Mouse (Mus musculus): Measurements from ENCODE around the gene Ttyh1. TPM values are rescaled to one million over a fixed set of nuclear protein-coding genes. Genes with fewer than 3 reads are reported as not detected.

The Ttyh1 gene
- total RNA-seq, 1 experiment: 11.9 TPM

DNA sequence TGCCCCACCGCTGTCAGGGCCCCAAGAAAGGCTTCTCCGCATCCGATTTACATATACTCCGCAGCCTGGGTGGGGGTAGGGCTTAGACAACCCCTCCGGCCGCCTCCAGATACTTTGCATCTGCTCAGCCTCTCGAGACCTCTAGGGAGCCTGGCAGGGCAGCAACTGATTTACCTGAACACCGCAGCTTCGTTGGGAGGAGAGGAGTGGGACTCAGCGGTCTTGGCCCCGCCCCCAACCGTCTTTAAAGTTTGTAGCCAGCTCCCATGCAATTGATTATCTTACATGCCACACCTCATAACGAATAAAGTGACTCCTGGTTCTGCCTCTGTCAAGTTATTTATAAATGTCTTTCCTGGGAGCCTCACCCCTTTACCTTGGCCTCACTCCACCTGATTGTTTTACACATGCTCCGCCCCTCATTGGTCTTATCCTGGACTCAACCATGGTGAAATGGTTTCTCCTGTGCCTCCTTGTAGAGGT is 30.9 kb downstream of the Ttyh1 start, which contains the start of gene Leng9:
Gene Leng9, minus strand, starts transcription at position 316 of the 483 bp plus-strand sequence.
- TF ChIP-seq MAFK (IDR thresholded peaks at IDR 0.05; ENCODE audit: insufficient read depth, low read depth, low read length): no peak
- no peak for TF ChIP-seq ZC3H11A (IDR thresholded peaks at IDR 0.05; ENCODE audit: borderline replicate concordance, low read depth, low read length)
- no peak for TF ChIP-seq HCFC1 (IDR thresholded peaks at IDR 0.05; ENCODE audit: borderline replicate concordance, insufficient read depth, low read length)
- DNase-seq (ENCODE audit: low read depth, low spot score): no peak

DNA sequence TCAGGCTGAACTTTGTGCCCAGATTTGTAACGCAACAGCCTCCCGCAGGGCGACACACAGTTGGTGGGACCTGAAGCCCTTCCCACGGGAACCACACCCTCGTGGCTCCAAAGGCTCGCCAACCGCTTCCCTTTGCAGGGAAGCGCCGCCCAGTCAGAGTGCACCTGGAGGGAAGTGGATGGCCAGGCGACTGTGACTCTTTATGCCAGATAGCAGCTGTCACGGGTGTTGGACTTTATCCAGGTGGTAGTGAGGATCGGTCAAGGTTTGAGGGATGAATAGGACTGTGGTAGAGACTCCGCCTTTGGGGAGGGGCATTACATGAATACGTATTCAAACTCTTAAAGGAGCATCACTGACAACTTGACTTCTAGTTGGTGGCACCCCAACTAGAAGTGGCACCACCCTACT is 31.6 kb downstream of the Ttyh1 start:
- Histone ChIP-seq H3K27ac (ENCODE audit: insufficient read depth, low read depth, low read length, poor library complexity, severe bottlenecking) (no peak overlapping the region), H3K9ac (ENCODE audit: insufficient read depth, low read depth, low read length, poor library complexity, severe bottlenecking) (no peak overlapping the region), H3K36me3 (ENCODE audit: control insufficient read depth, insufficient read depth, low read length, poor library complexity, severe bottlenecking) (peaks cover 20% of the 10 kb centered on the region), H3K9me3 (ENCODE audit: control insufficient read depth, insufficient read depth, low read depth, low read length) (no peaks in the 10 kb centered on the region), H3K4me3 (ENCODE audit: insufficient read depth in 1 of 2, low read depth in 1 of 2, low read length in 2 of 2, poor library complexity in 1 of 2, severe bottlenecking in 1 of 2) (peak overlapping the region; percentile 78 to 98), H3K4me1 (ENCODE audit: control insufficient read depth in 2 of 2, insufficient read depth in 2 of 2, low read length in 2 of 2, poor library complexity in 1 of 2) (peaks cover 9 to 26% of the 10 kb centered on the region in 2 experiments)
- DNase-seq (ENCODE audit: low read depth, low spot score): no peak
- TF ChIP-seq MAFK (IDR thresholded peaks at IDR 0.05; ENCODE audit: insufficient read depth, low read depth, low read length): no peak
- no peak for TF ChIP-seq ZC3H11A (IDR thresholded peaks at IDR 0.05; ENCODE audit: borderline replicate concordance, low read depth, low read length)
- TF ChIP-seq CHD2 (IDR thresholded peaks at IDR 0.05; ENCODE audit: low read depth, low read length): no peak
- no peak for TF ChIP-seq HCFC1 (IDR thresholded peaks at IDR 0.05; ENCODE audit: borderline replicate concordance, insufficient read depth, low read length)
- no peak for TF ChIP-seq ZNF384 (IDR thresholded peaks at IDR 0.05; ENCODE audit: low read depth, low read length)
- in situ Hi-C loops (cut with MboI; ENCODE audit: low sequenced_read_pairs in 2 of 2, unreplicated experiment in 2 of 2): no loop called here

More for the DNA sequence above, 30.9 kb downstream of the Ttyh1 start, which contains the start of gene Leng9:
- Histone ChIP-seq H3K36me3 (ENCODE audit: control insufficient read depth, insufficient read depth, low read length, poor library complexity, severe bottlenecking) (peaks cover 24% of the 10 kb centered on the region), H3K4me1 (ENCODE audit: control insufficient read depth in 2 of 2, insufficient read depth in 2 of 2, low read length in 2 of 2, poor library complexity in 1 of 2) (peaks cover 9 to 26% of the 10 kb centered on the region in 2 experiments), H3K27ac (ENCODE audit: insufficient read depth, low read depth, low read length, poor library complexity, severe bottlenecking) (peak within 1 kb of the TSS; percentile 91), H3K9me3 (ENCODE audit: control insufficient read depth, insufficient read depth, low read depth, low read length) (no peaks in the 10 kb centered on the region), H3K9ac (ENCODE audit: insufficient read depth, low read depth, low read length, poor library complexity, severe bottlenecking) (peak within 1 kb of the TSS; percentile 81), H3K4me3 (ENCODE audit: insufficient read depth in 1 of 2, low read depth in 1 of 2, low read length in 2 of 2, poor library complexity in 1 of 2, severe bottlenecking in 1 of 2) (peak within 1 kb of the TSS; percentile 78 to 98)
- in situ Hi-C loops (cut with MboI; ENCODE audit: low sequenced_read_pairs in 2 of 2, unreplicated experiment in 2 of 2): no loop called here

- H3K9me3 ChIP-seq (ENCODE audit: control insufficient read depth, insufficient read depth, low read depth, low read length): no peaks in the 10 kb centered on the region
- in situ Hi-C loops (cut with MboI; ENCODE audit: low sequenced_read_pairs in 2 of 2, unreplicated experiment in 2 of 2): no loop called here
- peak overlapping the region; percentile 78 to 98; a peak in 3 of 4 replicates for H3K4me3 ChIP-seq (ENCODE audit: insufficient read depth in 1 of 2, low read depth in 1 of 2, low read length in 2 of 2, poor library complexity in 1 of 2, severe bottlenecking in 1 of 2)
- TF ChIP-seq MAFK (IDR thresholded peaks at IDR 0.05; ENCODE audit: insufficient read depth, low read depth, low read length) (no peak), HCFC1 (IDR thresholded peaks at IDR 0.05; ENCODE audit: borderline replicate concordance, insufficient read depth, low read length) (no peak), ZC3H11A (IDR thresholded peaks at IDR 0.05; ENCODE audit: borderline replicate concordance, low read depth, low read length) (no peak), CHD2 (IDR thresholded peaks at IDR 0.05; ENCODE audit: low read depth, low read length) (no peak), ZNF384 (IDR thresholded peaks at IDR 0.05; ENCODE audit: low read depth, low read length) (no peak)
- H3K27ac ChIP-seq (ENCODE audit: insufficient read depth, low read depth, low read length, poor library complexity, severe bottlenecking): no peak overlapping the region
- H3K36me3 ChIP-seq (ENCODE audit: control insufficient read depth, insufficient read depth, low read length, poor library complexity, severe bottlenecking): peaks cover 15% of the 10 kb centered on the region
- peaks cover 9 to 24% of the 10 kb centered on the region in 2 experiments for H3K4me1 ChIP-seq (ENCODE audit: control insufficient read depth in 2 of 2, insufficient read depth in 2 of 2, low read length in 2 of 2, poor library complexity in 1 of 2)
- peak overlapping the region; percentile 33; the same call in 1 of the 2 replicates for H3K9ac ChIP-seq (ENCODE audit: insufficient read depth, low read depth, low read length, poor library complexity, severe bottlenecking)
- DNase-seq (ENCODE audit: low read depth, low spot score): no peak
These were observed 32.0 kb downstream of the Ttyh1 start for GRCm38 (mm10) chr7:4151241-4151640.

GRCm38 (mm10) chr7:4154356-4154755 is 35.1 kb downstream of the Ttyh1 start:
- no peaks in the 10 kb centered on the region for H3K9me3 ChIP-seq (ENCODE audit: control insufficient read depth, insufficient read depth, low read depth, low read length)
- H3K9ac ChIP-seq (ENCODE audit: insufficient read depth, low read depth, low read length, poor library complexity, severe bottlenecking): no peak overlapping the region
- no peak overlapping the region for H3K27ac ChIP-seq (ENCODE audit: insufficient read depth, low read depth, low read length, poor library complexity, severe bottlenecking)
- TF ChIP-seq ZNF384 (IDR thresholded peaks at IDR 0.05; ENCODE audit: low read depth, low read length) (no peak), HCFC1 (IDR thresholded peaks at IDR 0.05; ENCODE audit: borderline replicate concordance, insufficient read depth, low read length) (no peak), MAFK (IDR thresholded peaks at IDR 0.05; ENCODE audit: insufficient read depth, low read depth, low read length) (no peak), ZC3H11A (IDR thresholded peaks at IDR 0.05; ENCODE audit: borderline replicate concordance, low read depth, low read length) (no peak), CHD2 (IDR thresholded peaks at IDR 0.05; ENCODE audit: low read depth, low read length) (no peak)
- no peaks in the 10 kb centered on the region for H3K36me3 ChIP-seq (ENCODE audit: control insufficient read depth, insufficient read depth, low read length, poor library complexity, severe bottlenecking)
- H3K4me1 ChIP-seq (ENCODE audit: control insufficient read depth in 2 of 2, insufficient read depth in 2 of 2, low read length in 2 of 2, poor library complexity in 1 of 2): peaks cover 9 to 12% of the 10 kb centered on the region in 2 experiments
- in situ Hi-C loops (cut with MboI; ENCODE audit: low sequenced_read_pairs in 2 of 2, unreplicated experiment in 2 of 2): no loop called here
- H3K4me3 ChIP-seq (ENCODE audit: insufficient read depth in 1 of 2, low read depth in 1 of 2, low read length in 2 of 2, poor library complexity in 1 of 2, severe bottlenecking in 1 of 2): no peak overlapping the region
- no peak for DNase-seq (ENCODE audit: low read depth, low spot score)

Measured in ES-E14 (cell line).